Mouse (Mus musculus) kidney, adult 18-20 months (tissue): Measurements from ENCODE around the gene Ndufc2.

Experiments used
- DNase-seq: peaks from one replicate; pipeline ENCODE4 v3.0.0; 2021

The Ndufc2 gene

GRCm38 (mm10) chr7:97399960-97400715, at the start of gene Ndufc2:
Gene Ndufc2 (plus strand): TSS chr7:97400003.
- DNase-seq: peak; percentile 84

DNA sequence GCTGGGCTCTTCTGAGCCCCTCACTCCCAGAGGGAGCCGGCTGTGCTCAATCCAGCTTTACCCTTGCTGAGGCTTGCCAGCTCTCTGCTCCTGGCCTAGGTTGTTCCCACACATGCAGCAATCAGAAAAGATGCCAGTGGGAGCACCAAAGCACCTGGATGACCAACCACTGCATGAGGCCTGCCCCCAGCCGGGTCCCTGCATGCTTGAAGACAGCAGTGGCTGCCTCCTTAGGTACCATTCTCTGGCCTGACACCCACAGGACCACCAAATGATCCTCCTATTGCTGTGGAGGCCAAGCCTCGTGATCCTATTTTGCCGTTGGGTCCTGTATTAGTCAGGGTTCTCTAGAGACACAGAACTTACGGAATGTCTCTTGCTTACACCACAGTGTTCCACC, 48.9 kb upstream of the Ndufc2 start:
- DNase-seq: no peak

GRCm38 (mm10) chr7:97351792-97352513, 47.9 kb upstream of the Ndufc2 start:
- no peak for DNase-seq

DNA sequence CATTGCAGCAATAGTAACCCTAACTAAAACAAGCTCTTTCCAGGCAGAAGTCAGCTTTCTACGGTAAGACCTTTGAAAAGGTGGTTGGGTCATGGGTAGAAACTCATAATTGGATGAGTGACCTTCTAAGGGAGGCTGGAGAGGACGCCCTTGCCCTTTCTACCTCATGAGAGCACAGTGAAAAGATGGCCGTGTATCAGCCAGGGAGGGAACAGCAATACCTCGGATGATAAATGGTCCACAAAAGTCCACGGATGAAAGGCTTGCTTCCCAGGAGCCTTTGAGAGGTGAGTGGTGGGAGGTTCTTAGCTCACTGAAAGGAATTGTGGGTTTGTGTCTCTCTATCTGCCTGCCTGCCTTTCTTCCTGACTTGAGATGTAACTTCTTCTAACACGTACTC, 46.4 kb upstream of the Ndufc2 start:
- DNase-seq: no peak

- DNase-seq: no peak
Observed at GRCm38 (mm10) chr7:97355068-97355841, 44.5 kb upstream of the Ndufc2 start.

GRCm38 (mm10) chr7:97356253-97356652, 43.5 kb upstream of the Ndufc2 start:
- no peak for DNase-seq

DNA sequence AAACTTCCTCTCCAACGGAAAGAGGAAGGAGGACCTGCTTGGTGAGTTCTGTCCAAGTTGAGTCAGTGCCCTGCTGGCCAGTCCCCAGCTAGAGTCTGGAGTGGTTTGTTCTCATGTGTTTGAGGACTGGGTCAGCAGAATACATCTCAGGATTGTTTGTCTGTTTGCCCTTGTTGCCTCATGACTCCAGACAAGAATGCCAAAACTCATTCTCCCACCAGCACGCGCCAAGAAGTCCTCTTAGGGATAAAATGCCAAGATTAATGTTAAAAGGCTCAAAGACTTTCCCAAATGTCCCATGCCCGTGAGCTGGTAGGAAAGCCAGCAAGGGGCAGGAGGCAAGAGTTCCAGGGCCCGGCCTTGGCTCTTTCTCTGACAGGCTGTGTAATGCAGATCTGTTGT, 42.9 kb upstream of the Ndufc2 start:
- DNase-seq: no peak

DNA sequence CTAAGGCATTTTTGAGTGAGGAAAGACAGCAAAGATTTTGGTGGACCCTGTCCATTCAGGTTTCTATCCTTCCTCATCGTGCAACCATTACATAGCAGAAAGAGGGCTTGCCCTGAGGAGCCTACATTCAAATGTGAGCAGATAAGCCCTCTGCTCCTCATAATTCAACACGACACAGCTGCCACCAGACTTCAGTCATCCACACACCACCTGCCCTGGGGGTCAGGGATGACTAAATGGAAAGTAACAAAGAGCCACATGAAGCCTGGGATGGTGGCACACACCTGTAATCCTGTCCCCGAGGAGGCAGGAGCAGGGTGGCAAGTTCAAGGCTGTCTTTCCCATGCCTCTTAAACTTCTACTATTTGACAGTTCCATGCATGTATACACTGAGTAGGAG, 42.0 kb upstream of the Ndufc2 start:
- no peak for DNase-seq

DNA sequence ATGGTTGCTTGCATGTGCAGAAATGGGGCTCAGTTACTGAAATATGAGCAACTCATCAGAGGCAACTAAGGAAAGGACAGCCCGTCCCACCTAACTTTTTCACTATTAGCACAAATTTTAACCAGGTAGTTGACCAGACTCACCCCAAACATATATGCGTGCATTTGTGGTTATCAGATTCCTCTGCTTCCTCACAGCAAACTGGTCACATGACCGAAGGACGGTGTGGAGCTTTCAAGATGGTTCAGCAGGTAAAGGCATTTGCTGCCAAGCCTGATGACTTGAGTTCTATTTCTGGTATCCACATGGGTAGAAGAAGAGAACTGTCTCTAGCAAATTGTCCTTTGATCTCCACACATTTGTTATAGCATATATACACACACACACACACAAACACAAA, 41.5 kb upstream of the Ndufc2 start:
- no peak for DNase-seq

- no peak for DNase-seq
Observed at GRCm38 (mm10) chr7:97360166-97360565, 39.6 kb upstream of the Ndufc2 start.

- no peak for DNase-seq
Observed at GRCm38 (mm10) chr7:97360955-97361354, 38.8 kb upstream of the Ndufc2 start.

DNA sequence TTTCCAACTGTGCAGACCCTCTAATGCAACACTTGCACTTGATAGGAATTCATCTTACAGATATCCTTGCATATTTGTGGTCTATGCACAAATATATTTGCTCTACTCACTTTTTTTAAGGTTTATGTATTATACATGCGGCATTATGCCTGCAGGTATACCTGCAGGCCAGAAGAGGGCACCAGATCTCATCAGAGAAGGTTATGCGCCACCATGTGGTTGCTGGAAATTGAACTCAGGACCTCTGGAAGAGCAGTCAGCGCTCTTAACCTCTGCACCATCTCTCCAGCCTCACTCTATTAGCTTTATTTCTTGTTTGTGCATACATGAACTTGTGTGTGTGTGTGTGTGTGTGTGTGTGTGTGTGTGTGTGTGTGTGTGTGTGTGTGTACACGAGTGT, 38.3 kb upstream of the Ndufc2 start:
- no peak for DNase-seq

DNA sequence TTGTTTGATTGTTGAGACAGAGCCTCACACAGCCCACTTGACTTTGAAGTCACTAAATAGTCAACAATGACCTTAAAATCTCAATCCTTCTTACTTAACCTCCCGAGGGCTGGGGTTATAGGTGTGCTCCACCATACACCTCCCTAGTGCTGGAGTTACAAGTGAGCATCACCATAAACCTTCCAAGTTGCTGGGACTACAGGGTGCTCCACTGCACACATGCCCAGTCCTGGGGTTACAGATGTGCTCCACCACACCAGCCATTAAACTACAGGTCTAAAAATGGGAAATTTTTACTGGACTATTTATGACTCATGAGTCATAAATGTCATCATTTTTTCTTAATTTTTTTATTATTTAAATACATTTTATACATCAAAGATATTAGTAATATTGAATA, 33.9 kb upstream of the Ndufc2 start:
- no peak for DNase-seq

GRCm38 (mm10) chr7:97375101-97375500, 24.7 kb upstream of the Ndufc2 start:
- no peak for DNase-seq

DNA sequence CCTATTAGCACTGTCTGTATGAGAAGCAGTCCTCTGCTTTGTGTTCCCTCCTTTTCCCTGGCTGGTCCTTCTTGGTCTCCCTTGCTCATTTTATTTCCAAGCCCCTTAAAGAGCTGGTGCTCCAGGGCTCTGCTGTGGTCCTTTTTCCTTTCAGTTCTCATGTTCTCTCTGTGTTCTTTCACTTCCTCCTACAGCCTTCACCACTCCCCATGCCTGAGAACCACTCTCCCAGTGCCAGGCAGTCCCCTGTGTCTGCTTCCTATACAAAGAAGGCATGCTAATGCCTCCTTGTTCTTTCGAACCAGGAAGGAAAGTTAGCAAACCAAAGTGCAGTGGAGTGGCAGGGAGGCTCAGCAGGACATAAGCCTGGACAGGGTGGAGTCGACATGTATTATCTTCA, 23.9 kb upstream of the Ndufc2 start:
- DNase-seq: no peak

- DNase-seq: no peak
Observed at GRCm38 (mm10) chr7:97379304-97379703, 20.5 kb upstream of the Ndufc2 start.

GRCm38 (mm10) chr7:97380500-97381123, 19.2 kb upstream of the Ndufc2 start:
- DNase-seq: no peak

DNA sequence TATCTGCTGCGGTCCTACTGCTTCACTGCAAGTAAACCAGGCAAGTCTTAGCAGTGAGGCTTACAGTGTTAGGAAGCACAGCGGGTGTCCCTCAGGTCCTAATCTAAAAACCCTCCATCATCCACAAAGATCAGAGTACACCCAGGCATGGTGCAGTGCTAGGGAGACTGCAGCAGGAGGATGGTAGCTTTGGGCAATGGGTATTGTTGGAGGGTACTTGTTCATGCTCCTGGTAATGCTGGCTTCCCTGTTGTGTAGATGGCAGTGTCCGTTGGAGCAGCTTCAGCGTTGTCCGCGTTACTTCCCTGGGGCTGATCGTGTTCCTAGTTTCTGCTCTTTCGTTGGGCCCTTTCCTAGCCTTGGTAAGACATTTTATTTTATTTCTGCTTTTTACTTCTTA, 17.1 kb upstream of the Ndufc2 start:
- DNase-seq: no peak

DNA sequence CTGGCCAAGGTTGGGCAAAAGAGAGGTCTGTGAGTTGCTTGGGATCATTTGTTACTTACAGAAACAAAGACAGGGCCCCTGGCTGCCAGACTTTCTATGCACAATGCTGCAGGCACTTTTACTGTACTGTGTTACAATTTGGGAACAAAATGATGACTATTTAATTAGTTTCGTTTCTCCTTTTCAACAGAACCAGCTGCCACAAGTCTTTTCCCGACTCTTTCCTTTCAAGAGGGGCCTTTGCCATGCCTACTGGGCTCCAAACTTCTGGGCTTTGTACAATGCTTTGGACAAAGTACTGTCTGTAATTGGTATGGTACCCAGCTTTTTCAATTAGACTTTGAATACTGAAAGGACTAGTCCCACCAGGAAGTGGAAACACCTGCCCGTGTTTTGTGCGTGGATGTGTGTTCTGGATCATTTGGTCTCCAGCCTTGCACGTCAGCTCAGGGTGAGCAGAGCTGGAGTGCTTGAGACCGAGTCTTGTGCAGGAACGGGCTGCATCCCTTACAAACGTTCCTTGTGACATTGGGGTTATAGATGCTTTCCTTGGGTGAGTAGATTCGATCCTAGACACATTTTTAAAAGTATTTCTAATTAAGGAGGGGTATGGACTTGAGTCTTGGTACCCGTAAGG, 16.2 kb upstream of the Ndufc2 start:
- no peak for DNase-seq

- DNase-seq: no peak
Observed at GRCm38 (mm10) chr7:97386106-97386805, 13.5 kb upstream of the Ndufc2 start.

GRCm38 (mm10) chr7:97386806-97387370, 12.9 kb upstream of the Ndufc2 start:
- DNase-seq: no peak
